Mouse (Mus musculus) bone marrow macrophage, adult 2 months (primary cell): ENCODE data around the gene Lzts2. TPM values are rescaled to one million over a fixed set of nuclear protein-coding genes. Genes with fewer than 3 reads are reported as not detected.

Experiments used
- H3K27ac ChIP-seq: 2 replicates; pipeline ENCODE4 v1.5.1; 2012; ENCODE audit warnings: low read depth, low read length; ENCODE audit not compliant: insufficient read depth
- H3K4me1 ChIP-seq: 2 replicates; pipeline ENCODE4 v1.6.1; 2012; ENCODE audit warnings: low read length; ENCODE audit not compliant: control insufficient read depth, insufficient read depth
- H3K4me3 ChIP-seq: 2 replicates; pipeline ENCODE4 v1.5.1; 2012; ENCODE audit warnings: mild to moderate bottlenecking, low read length, moderate library complexity; ENCODE audit not compliant: insufficient read depth
- CTCF ChIP-seq: IDR thresholded peaks from 2 replicates; pipeline ENCODE4 v1.5.1; 2012; ENCODE audit warnings: low read depth, mild to moderate bottlenecking, low read length, moderate library complexity
- POLR2A ChIP-seq: IDR thresholded peaks from 2 replicates; pipeline ENCODE4 v1.6.1; 2012; ENCODE audit warnings: mild to moderate bottlenecking, low read depth, low read length, borderline replicate concordance
- polyA plus RNA-seq: library from polyadenylated mRNA; stranded (reverse); fragments of >200 nt; gene quantifications from 2 replicates; pipeline ENCODE4 v1.2.4, GENCODE M21; 2012; ENCODE audit not compliant: missing spikeins, insufficient read depth, insufficient read length

Lzts2 gene
- polyA plus RNA-seq, 1 experiment, result 3.0 TPM

- H3K27ac ChIP-seq, result no peak overlapping the region
- no peak for TF ChIP-seq CTCF
- TF ChIP-seq POLR2A, result no peak
- H3K4me3 ChIP-seq, result no peak overlapping the region
- no peaks in the 10 kb centered on the region for H3K4me1 ChIP-seq
These were observed 10.6 kb downstream of the Lzts2 start for GRCm38 (mm10) chr19:45024775-45025174.

- Histone ChIP-seq H3K4me1 (no peaks in the 10 kb centered on the region), H3K4me3 (no peak overlapping the region), H3K27ac (no peak overlapping the region)
- no peak for TF ChIP-seq POLR2A
- no peak for TF ChIP-seq CTCF
These were observed 11.8 kb downstream of the Lzts2 start for GRCm38 (mm10) chr19:45025937-45026568.

- no peak overlapping the region for H3K27ac ChIP-seq
- H3K4me3 ChIP-seq, result no peak overlapping the region
- TF ChIP-seq CTCF (no peak), POLR2A (no peak)
- H3K4me1 ChIP-seq, result peaks cover 1% of the 10 kb centered on the region
These were observed 12.9 kb downstream of the Lzts2 start for GRCm38 (mm10) chr19:45026958-45027670.

GRCm38 (mm10) chr19:45027848-45028247 lies 13.6 kb downstream of the Lzts2 start:
- Histone ChIP-seq H3K4me1 (peaks cover 4% of the 10 kb centered on the region), H3K27ac (no peak overlapping the region)
- no peak for TF ChIP-seq CTCF
- TF ChIP-seq POLR2A, result no peak

GRCm38 (mm10) chr19:45028746-45029145 lies 14.5 kb downstream of the Lzts2 start:
- no peak for TF ChIP-seq POLR2A
- no peak for TF ChIP-seq CTCF
- Histone ChIP-seq H3K27ac (no peak overlapping the region), H3K4me1 (peaks cover 4% of the 10 kb centered on the region)

More at GRCm38 (mm10) chr19:45027848-45028247, 13.6 kb downstream of the Lzts2 start:
- no peak overlapping the region for H3K4me3 ChIP-seq

GRCm38 (mm10) chr19:45029571-45029970 lies 15.4 kb downstream of the Lzts2 start:
- Histone ChIP-seq H3K27ac (no peak overlapping the region), H3K4me3 (no peak overlapping the region), H3K4me1 (peaks cover 4% of the 10 kb centered on the region)
- TF ChIP-seq CTCF (no peak), POLR2A (no peak)

More at GRCm38 (mm10) chr19:45028746-45029145, 14.5 kb downstream of the Lzts2 start:
- no peak overlapping the region for H3K4me3 ChIP-seq

- H3K4me3 ChIP-seq, result peak overlapping the region; percentile 6; the same call in 1 of the 2 replicates
These were observed 15.9 kb downstream of the Lzts2 start for GRCm38 (mm10) chr19:45030111-45030510.

GRCm38 (mm10) chr19:45030746-45031693 lies 16.8 kb downstream of the Lzts2 start:
- no peak overlapping the region for H3K27ac ChIP-seq
- peaks cover 4% of the 10 kb centered on the region for H3K4me1 ChIP-seq
- peak overlapping the region; percentile 29; the same call in 1 of the 2 replicates for H3K4me3 ChIP-seq
- TF ChIP-seq POLR2A, result no peak
- TF ChIP-seq CTCF, result peak; percentile 63

More at GRCm38 (mm10) chr19:45030111-45030510, 15.9 kb downstream of the Lzts2 start:
- peaks cover 4% of the 10 kb centered on the region for H3K4me1 ChIP-seq
- H3K27ac ChIP-seq, result no peak overlapping the region
- TF ChIP-seq POLR2A, result no peak
- TF ChIP-seq CTCF, result peak; percentile 98

- no peak overlapping the region for H3K4me3 ChIP-seq
- H3K4me1 ChIP-seq, result peaks cover 4% of the 10 kb centered on the region
- TF ChIP-seq CTCF (peak; percentile 79), POLR2A (no peak)
- H3K27ac ChIP-seq, result no peak overlapping the region
These were observed 17.6 kb downstream of the Lzts2 start for GRCm38 (mm10) chr19:45031780-45032179.

- Histone ChIP-seq H3K27ac (no peak overlapping the region), H3K4me3 (no peak overlapping the region), H3K4me1 (peaks cover 4% of the 10 kb centered on the region)
- TF ChIP-seq POLR2A (no peak), CTCF (peak; percentile 89)
These were observed 18.5 kb downstream of the Lzts2 start for GRCm38 (mm10) chr19:45032570-45033332.
